Mouse (Mus musculus) midbrain, embryonic 11.5 days (tissue): ENCODE measurements around the gene Gys1. TPM values are rescaled to one million over a fixed set of nuclear protein-coding genes. Genes with fewer than 3 reads are reported as not detected.
"Not testable (repeated sequence)": the region's sequence is repeated elsewhere in the genome, so short reads cannot be mapped to it uniquely, and the experiment has no call there.

Source experiments
- ATAC-seq: fragments of 200-750 bp; cut with Nextera tagmentation; 2 replicates; pipeline ENCODE4 v1.8.0; 2017; ENCODE audit warnings: moderate TSS enrichment, moderate library complexity; ENCODE audit not compliant: low FRiP score
- DNase-seq: peaks from one replicate; pipeline ENCODE4 v3.0.0; 2015; ENCODE audit warnings: low spot score; ENCODE audit errors: missing footprints
- H3K27ac ChIP-seq: fragments of 300-500 bp; sonication (generic); 2 replicates; pipeline ENCODE4 v1.5.1; 2014; ENCODE audit warnings: low read depth, low read length
- H3K27me3 ChIP-seq: fragments of 300-500 bp; sonication (generic); 2 replicates; pipeline ENCODE4 v1.6.1; 2014; ENCODE audit warnings: mild to moderate bottlenecking, low read length, moderate library complexity, mixed read lengths; ENCODE audit not compliant: control insufficient read depth, insufficient read depth
- H3K36me3 ChIP-seq: fragments of 300-500 bp; sonication (generic); 2 replicates; pipeline ENCODE4 v1.6.1; 2014; ENCODE audit warnings: mild to moderate bottlenecking, low read length, moderate library complexity, mixed read lengths; ENCODE audit not compliant: control insufficient read depth, insufficient read depth
- H3K4me1 ChIP-seq: fragments of 300-500 bp; sonication (generic); 2 replicates; pipeline ENCODE4 v1.6.1; 2014; ENCODE audit warnings: low read length; ENCODE audit not compliant: control insufficient read depth, insufficient read depth
- H3K4me2 ChIP-seq: fragments of 300-500 bp; sonication (generic); 2 replicates; pipeline ENCODE4 v1.6.1; 2014; ENCODE audit warnings: mild to moderate bottlenecking, moderate library complexity
- H3K4me3 ChIP-seq: fragments of 300-500 bp; sonication (generic); 2 replicates; pipeline ENCODE4 v1.5.1; 2014; ENCODE audit warnings: low read depth, low read length
- H3K9ac ChIP-seq: fragments of 300-500 bp; sonication (generic); 2 replicates; pipeline ENCODE4 v1.6.1; 2014; ENCODE audit warnings: low read length
- H3K9me3 ChIP-seq: fragments of 300-500 bp; sonication (generic); 2 replicates; pipeline ENCODE4 v1.6.1; 2016; ENCODE audit warnings: low read length; ENCODE audit not compliant: control insufficient read depth
- WGBS: fragments of 180-500 bp; shearing (Covaris S2); extraction: QIAGEN DNeasy Blood & Tissue Kit; methylation state at CpG from one replicate; pipeline ENCODE4 v1.1.7; 2014; 5-methylcytosine and 5-hydroxymethylcytosine counted together
- polyA plus RNA-seq: library from polyadenylated mRNA; unstranded; fragments of >200 nt; fragmentation: Nextera tagmentation; extraction: Ambion mirVana; gene quantifications from 2 replicates; pipeline ENCODE4 v1.2.1, GENCODE M21; 2014

Gene Gys1
- polyA plus RNA-seq: 26.5 and 26.8 TPM in 2 replicates

GRCm38 (mm10) chr7:45434203-45435015 lies at the start of gene Gys1:
Gene Gys1 (plus strand): TSS chr7:45434844.
- Histone ChIP-seq H3K4me1 (peaks cover 31% of the 10 kb centered on the region), H3K4me3 (peak within 1 kb of the TSS; percentile 59), H3K9me3 (no peaks in the 10 kb centered on the region), H3K27me3 (no peaks in the 10 kb centered on the region), H3K4me2 (peak within 1 kb of the TSS; percentile 91), H3K9ac (peak within 1 kb of the TSS; percentile 80), H3K36me3 (peaks cover under 1% of the 10 kb centered on the region; the same call in 1 of the 2 replicates), H3K27ac (peak within 1 kb of the TSS; percentile 41)
- peak; percentile 97 for ATAC-seq
- DNase-seq: peak; percentile 100
- WGBS: under 1% methylated on average over 45 of the region's 45 CpGs

GRCm38 (mm10) chr7:45386077-45386476 lies 48.6 kb upstream of the Gys1 start:
- Histone ChIP-seq H3K27ac (no peak overlapping the region), H3K36me3 (peaks cover 64% of the 10 kb centered on the region), H3K9me3 (no peaks in the 10 kb centered on the region), H3K27me3 (no peaks in the 10 kb centered on the region), H3K4me3 (no peak overlapping the region), H3K4me2 (no peak overlapping the region), H3K9ac (no peak overlapping the region), H3K4me1 (no peaks in the 10 kb centered on the region)
- DNase-seq: no peak
- 90% methylated on average over 3 of the region's 3 CpGs for WGBS
- ATAC-seq: no peak

- Histone ChIP-seq H3K36me3 (peaks cover 6% of the 10 kb centered on the region; the same call in 1 of the 2 replicates), H3K4me3 (peak overlapping the region; percentile 85), H3K9me3 (no peaks in the 10 kb centered on the region), H3K27me3 (no peaks in the 10 kb centered on the region), H3K4me1 (peaks cover 14% of the 10 kb centered on the region), H3K27ac (peak overlapping the region; percentile 98), H3K9ac (peak overlapping the region; percentile 94), H3K4me2 (peak overlapping the region; percentile 88)
- WGBS: under 1% methylated on average over 19 of the region's 20 CpGs
- ATAC-seq (peak; percentile 81), DNase-seq (no peak)
Measured at GRCm38 (mm10) chr7:45395129-45395541, 39.5 kb upstream of the Gys1 start.

- peaks cover 14% of the 10 kb centered on the region for H3K4me1 ChIP-seq
- no peaks in the 10 kb centered on the region for H3K9me3 ChIP-seq
- H3K4me3 ChIP-seq: peak within 1 kb of the TSS; percentile 85
- peak within 1 kb of the TSS; percentile 98 for H3K27ac ChIP-seq
- ATAC-seq: peak; percentile 97
- H3K27me3 ChIP-seq: no peaks in the 10 kb centered on the region
- H3K4me2 ChIP-seq: peak within 1 kb of the TSS; percentile 88
- peak; percentile 100 for DNase-seq
- H3K9ac ChIP-seq: peak within 1 kb of the TSS; percentile 94
- peaks cover 2% of the 10 kb centered on the region; the same call in 1 of the 2 replicates for H3K36me3 ChIP-seq
- WGBS: 2% methylated on average over 60 of the region's 60 CpGs
Measured at GRCm38 (mm10) chr7:45395578-45396336, 38.9 kb upstream of the Gys1 start, which contains the start of gene Snrnp70. Gene Snrnp70 (minus strand): TSS chr7:45395742.

- peak overlapping the region; percentile 85 for H3K4me3 ChIP-seq
- not testable (repeated sequence) for H3K9ac ChIP-seq, H3K9me3 ChIP-seq, H3K27ac ChIP-seq, H3K36me3 ChIP-seq, H3K27me3 ChIP-seq, DNase-seq
- 10% methylated on average over 3 of the region's 3 CpGs for WGBS
- ATAC-seq: peak; percentile 22; the same call in 1 of the 2 replicates
- H3K4me2 ChIP-seq: peak overlapping the region; percentile 49
- H3K4me1 ChIP-seq: peaks cover 14% of the 10 kb centered on the region
Measured at GRCm38 (mm10) chr7:45396337-45396775, 38.3 kb upstream of the Gys1 start.

GRCm38 (mm10) chr7:45396787-45397186 lies 37.9 kb upstream of the Gys1 start:
- Histone ChIP-seq H3K4me1 (peaks cover 14% of the 10 kb centered on the region), H3K27ac (no peak overlapping the region), H3K9ac (no peak overlapping the region), H3K36me3 (no peaks in the 10 kb centered on the region; the same call in 1 of the 2 replicates), H3K4me2 (no peak overlapping the region), H3K4me3 (no peak overlapping the region), H3K27me3 (no peaks in the 10 kb centered on the region), H3K9me3 (no peaks in the 10 kb centered on the region)
- ATAC-seq (no peak), DNase-seq (no peak)
- WGBS: 83% methylated on average over 2 of the region's 2 CpGs

GRCm38 (mm10) chr7:45401521-45402085 lies 33.0 kb upstream of the Gys1 start:
- Histone ChIP-seq H3K9me3 (no peaks in the 10 kb centered on the region), H3K4me3 (no peak overlapping the region), H3K4me1 (peaks cover 2% of the 10 kb centered on the region), H3K27ac (no peak overlapping the region), H3K27me3 (peaks cover 18% of the 10 kb centered on the region), H3K4me2 (no peak overlapping the region), H3K9ac (no peak overlapping the region), H3K36me3 (no peaks in the 10 kb centered on the region)
- DNase-seq (no peak), ATAC-seq (no peak)
- WGBS: 77% methylated on average over 10 of the region's 10 CpGs

GRCm38 (mm10) chr7:45403532-45404261 lies 30.9 kb upstream of the Gys1 start:
- 47% methylated on average over 6 of the region's 6 CpGs for WGBS
- Histone ChIP-seq H3K4me3 (no peak overlapping the region), H3K9me3 (no peaks in the 10 kb centered on the region), H3K36me3 (no peaks in the 10 kb centered on the region), H3K4me2 (no peak overlapping the region), H3K4me1 (peaks cover 2% of the 10 kb centered on the region), H3K27me3 (peaks cover 38% of the 10 kb centered on the region), H3K27ac (no peak overlapping the region), H3K9ac (no peak overlapping the region)
- ATAC-seq: no peak
- no peak for DNase-seq
